Mouse (Mus musculus): ENCODE results near the gene Tac4. TPM values are rescaled to one million over a fixed set of nuclear protein-coding genes. Genes with fewer than 3 reads are reported as not detected.
A peak's percentile ranks its signal among the peaks of the same experiment; 100 is the strongest.

The Tac4 gene
- 0.12 TPM in 1 of 2 replicates, not detected in the other for polyA plus RNA-seq (2015; fragmentation: Nextera tagmentation; extraction: Ambion mirVana)

DNA sequence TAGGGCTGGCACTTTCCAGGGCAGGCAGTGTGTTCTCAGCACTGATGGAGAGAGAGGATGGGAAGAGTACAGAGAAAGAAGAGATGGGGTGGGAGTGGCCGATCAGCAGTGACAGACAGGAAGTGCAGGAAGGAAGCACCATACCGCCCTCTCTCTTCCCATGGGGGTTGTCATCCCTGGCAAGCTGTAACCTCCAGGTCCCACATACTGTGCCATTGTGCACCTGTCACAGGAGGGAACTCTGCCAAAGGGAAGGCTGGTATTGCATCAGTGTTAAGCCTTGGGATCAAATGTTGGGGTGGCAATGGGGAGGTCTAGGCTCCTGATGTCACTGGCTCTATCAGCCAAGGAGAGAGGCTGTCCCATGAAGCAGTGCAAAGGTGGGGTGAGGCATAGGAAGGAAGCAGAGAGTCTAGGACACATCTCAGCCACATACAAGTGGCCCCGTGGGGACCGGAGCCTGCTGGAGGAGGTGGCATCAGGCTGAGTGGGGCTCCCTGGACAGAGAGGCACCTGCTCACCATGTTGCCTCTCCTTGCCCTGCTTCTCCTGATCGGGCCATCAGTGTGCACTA is at the start of gene Tac4:
TSS of gene Tac4 (plus strand) at position 352 of the 574 bp plus-strand sequence.
- Histone ChIP-seq H3K4me3 (ENCODE audit: low read length) (no peak within 1 kb of the TSS), H3K27me3 (ENCODE audit: insufficient read depth, low read length) (no peaks in the 10 kb centered on the region), H3K27ac (ENCODE audit: low read length) (no peak within 1 kb of the TSS), H3K4me2 (replicated peaks; ENCODE audit: low read depth, low read length) (no peak within 1 kb of the TSS), H3K4me1 (ENCODE audit: insufficient read depth, low read length) (peaks cover 5% of the 10 kb centered on the region), H3K9ac (replicated peaks; ENCODE audit: low read length) (no peak within 1 kb of the TSS), H3K36me3 (ENCODE audit: insufficient read depth, low read length) (no peaks in the 10 kb centered on the region), H3K9me3 (ENCODE audit: low read length) (no peaks in the 10 kb centered on the region)
- ATAC-seq (ENCODE audit: low FRiP score, low TSS enrichment) = no peak
- 60% methylated on average over 5 of the region's 5 CpGs for WGBS

DNA sequence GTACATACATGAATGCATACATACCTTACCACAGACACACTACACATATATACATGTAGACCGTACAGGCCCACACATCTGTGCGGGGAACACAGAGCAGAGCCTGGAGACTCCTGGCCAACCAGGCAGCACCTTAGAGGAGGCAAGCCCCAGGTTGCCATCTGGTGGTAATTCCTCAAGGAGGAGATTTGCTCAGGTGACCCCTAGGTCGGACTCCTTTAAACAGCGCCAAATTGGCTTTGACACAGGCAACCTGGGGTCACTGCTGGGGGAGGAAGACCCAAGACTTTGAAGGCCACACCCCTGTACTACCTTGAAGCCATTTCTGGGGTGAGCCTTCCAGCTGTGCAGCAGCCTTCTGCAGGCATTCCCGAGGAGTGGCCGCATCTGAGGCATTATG is 47.7 kb upstream of the Tac4 start:
- Histone ChIP-seq H3K9me3 (ENCODE audit: low read length) (no peaks in the 10 kb centered on the region), H3K4me1 (ENCODE audit: insufficient read depth, low read length) (peaks cover 12% of the 10 kb centered on the region), H3K4me2 (replicated peaks; ENCODE audit: low read depth, low read length) (no peak overlapping the region), H3K4me3 (ENCODE audit: low read length) (no peak overlapping the region), H3K27me3 (ENCODE audit: insufficient read depth, low read length) (no peaks in the 10 kb centered on the region), H3K36me3 (ENCODE audit: insufficient read depth, low read length) (no peaks in the 10 kb centered on the region), H3K9ac (replicated peaks; ENCODE audit: low read length) (no peak overlapping the region), H3K27ac (ENCODE audit: low read length) (no peak overlapping the region)
- no peak for ATAC-seq (ENCODE audit: low FRiP score, low TSS enrichment)
- WGBS = 18% methylated on average over 6 of the region's 6 CpGs

DNA sequence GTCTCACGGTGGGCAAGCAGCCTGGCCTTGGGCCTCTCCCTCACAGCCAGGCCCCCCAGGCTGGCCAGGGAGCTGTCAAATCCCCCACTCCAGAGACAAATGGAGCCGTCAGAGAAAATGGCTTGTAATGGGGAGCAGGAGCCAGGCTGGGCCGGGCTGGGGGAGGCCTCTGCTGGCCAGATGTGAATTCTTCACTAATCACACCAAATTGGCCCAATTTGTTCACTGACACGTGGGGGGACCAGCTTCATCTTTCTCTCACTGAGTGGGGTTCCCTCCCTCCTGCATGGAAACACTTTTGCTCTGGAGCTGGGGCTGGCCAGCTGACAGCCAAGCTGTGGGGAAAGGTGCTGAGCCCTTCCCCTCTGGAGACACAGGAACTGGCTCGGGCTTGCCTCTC is 47.0 kb upstream of the Tac4 start:
- H3K9ac ChIP-seq (replicated peaks; ENCODE audit: low read length) = no peak overlapping the region
- peaks cover 2% of the 10 kb centered on the region; the same call in 1 of the 2 replicates for H3K27me3 ChIP-seq (ENCODE audit: insufficient read depth, low read length)
- 20% methylated on average over 5 of the region's 5 CpGs for WGBS
- ATAC-seq (ENCODE audit: low FRiP score, low TSS enrichment) = no peak
- H3K4me3 ChIP-seq (ENCODE audit: low read length) = no peak overlapping the region
- H3K9me3 ChIP-seq (ENCODE audit: low read length) = no peaks in the 10 kb centered on the region
- no peaks in the 10 kb centered on the region for H3K36me3 ChIP-seq (ENCODE audit: insufficient read depth, low read length)
- H3K4me2 ChIP-seq (replicated peaks; ENCODE audit: low read depth, low read length) = no peak overlapping the region
- H3K4me1 ChIP-seq (ENCODE audit: insufficient read depth, low read length) = peaks cover 12% of the 10 kb centered on the region
- H3K27ac ChIP-seq (ENCODE audit: low read length) = no peak overlapping the region

DNA sequence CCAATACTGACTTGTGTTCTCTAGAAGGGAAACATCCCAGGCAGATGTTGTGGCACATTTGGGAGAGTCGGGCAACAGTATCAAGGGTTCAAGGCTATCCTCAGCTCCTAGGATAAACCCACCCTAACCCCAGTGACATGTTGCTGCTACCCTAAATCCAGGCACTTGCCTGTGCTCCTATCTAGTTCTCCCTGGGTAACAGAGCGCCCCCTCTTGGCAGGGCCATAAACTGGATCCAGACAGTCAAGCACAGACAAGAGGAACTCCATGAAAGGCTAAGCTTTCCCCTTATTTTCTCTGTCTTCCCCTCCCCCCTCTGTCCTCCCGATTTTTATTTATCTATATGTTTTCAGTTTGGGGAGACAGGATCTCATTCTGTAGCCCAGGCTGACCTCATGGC is 45.1 kb upstream of the Tac4 start:
- H3K9me3 ChIP-seq (ENCODE audit: low read length) = no peaks in the 10 kb centered on the region
- no peaks in the 10 kb centered on the region for H3K36me3 ChIP-seq (ENCODE audit: insufficient read depth, low read length)
- H3K4me2 ChIP-seq (replicated peaks; ENCODE audit: low read depth, low read length) = no peak overlapping the region
- H3K4me3 ChIP-seq (ENCODE audit: low read length) = no peak overlapping the region
- no peak overlapping the region for H3K27ac ChIP-seq (ENCODE audit: low read length)
- H3K27me3 ChIP-seq (ENCODE audit: insufficient read depth, low read length) = peaks cover 4% of the 10 kb centered on the region
- WGBS = 69% methylated on average over 3 of the region's 3 CpGs
- H3K9ac ChIP-seq (replicated peaks; ENCODE audit: low read length) = no peak overlapping the region
- peaks cover under 1% of the 10 kb centered on the region for H3K4me1 ChIP-seq (ENCODE audit: insufficient read depth, low read length)
- ATAC-seq (ENCODE audit: low FRiP score, low TSS enrichment) = no peak

DNA sequence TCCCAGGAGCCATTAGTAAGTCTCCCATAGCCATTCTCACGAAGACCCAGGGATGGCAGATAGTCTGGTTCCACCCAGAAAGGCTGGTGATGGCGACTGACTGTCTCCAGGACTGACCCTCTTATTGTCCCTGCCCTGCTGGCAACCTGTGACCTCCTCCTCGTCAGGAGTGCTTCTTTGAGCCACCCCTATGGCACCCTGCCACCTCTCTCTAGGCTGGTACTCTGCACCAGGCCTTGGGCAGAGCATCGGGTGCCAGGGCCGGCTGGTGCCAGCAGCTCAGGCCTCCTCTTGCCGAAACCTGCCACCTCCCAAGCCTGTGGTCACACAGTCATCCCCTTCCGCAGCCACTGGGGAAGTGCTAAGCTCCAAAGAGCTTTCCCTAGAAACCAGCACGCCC is 42.2 kb upstream of the Tac4 start:
- H3K9ac ChIP-seq (replicated peaks; ENCODE audit: low read length) = no peak overlapping the region
- H3K4me1 ChIP-seq (ENCODE audit: insufficient read depth, low read length) = peaks cover 11% of the 10 kb centered on the region
- peaks cover 26% of the 10 kb centered on the region for H3K27me3 ChIP-seq (ENCODE audit: insufficient read depth, low read length)
- no peaks in the 10 kb centered on the region for H3K9me3 ChIP-seq (ENCODE audit: low read length)
- no peak overlapping the region for H3K27ac ChIP-seq (ENCODE audit: low read length)
- no peaks in the 10 kb centered on the region for H3K36me3 ChIP-seq (ENCODE audit: insufficient read depth, low read length)
- no peak for ATAC-seq (ENCODE audit: low FRiP score, low TSS enrichment)
- WGBS = 71% methylated on average over 8 of the region's 8 CpGs
- H3K4me3 ChIP-seq (ENCODE audit: low read length) = no peak overlapping the region
- H3K4me2 ChIP-seq (replicated peaks; ENCODE audit: low read depth, low read length) = no peak overlapping the region

DNA sequence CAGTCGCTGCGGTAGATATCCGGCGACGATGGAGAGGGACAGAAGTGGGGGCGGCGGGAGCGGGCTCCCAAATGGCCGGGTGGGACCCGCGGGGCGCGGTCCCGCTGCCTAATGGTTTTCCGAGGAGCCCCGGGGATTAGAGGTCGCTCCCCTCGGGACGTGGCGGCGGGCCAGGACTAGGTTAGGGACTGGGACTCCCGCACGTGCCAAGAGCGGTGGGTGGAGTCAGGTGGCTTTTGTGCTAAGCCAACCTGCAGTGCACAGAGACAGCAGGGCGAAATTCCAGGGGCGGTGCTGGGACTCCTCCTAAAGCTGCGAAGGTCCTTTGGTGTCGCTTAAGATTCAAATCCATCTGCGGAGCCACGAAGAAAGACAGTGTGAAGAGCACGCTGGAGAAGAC is 37.9 kb upstream of the Tac4 start:
- H3K27me3 ChIP-seq (ENCODE audit: insufficient read depth, low read length) = peaks cover 32% of the 10 kb centered on the region
- no peak for ATAC-seq (ENCODE audit: low FRiP score, low TSS enrichment)
- H3K27ac ChIP-seq (ENCODE audit: low read length) = no peak overlapping the region
- peak overlapping the region; percentile 42; the same call in 1 of the 2 replicates for H3K9ac ChIP-seq (replicated peaks; ENCODE audit: low read length)
- peak overlapping the region; percentile 60 for H3K4me2 ChIP-seq (replicated peaks; ENCODE audit: low read depth, low read length)
- no peaks in the 10 kb centered on the region for H3K36me3 ChIP-seq (ENCODE audit: insufficient read depth, low read length)
- under 1% methylated on average over 22 of the region's 31 CpGs for WGBS
- peaks cover 17% of the 10 kb centered on the region for H3K4me1 ChIP-seq (ENCODE audit: insufficient read depth, low read length)
- H3K9me3 ChIP-seq (ENCODE audit: low read length) = no peaks in the 10 kb centered on the region
- H3K4me3 ChIP-seq (ENCODE audit: low read length) = peak overlapping the region; percentile 37

DNA sequence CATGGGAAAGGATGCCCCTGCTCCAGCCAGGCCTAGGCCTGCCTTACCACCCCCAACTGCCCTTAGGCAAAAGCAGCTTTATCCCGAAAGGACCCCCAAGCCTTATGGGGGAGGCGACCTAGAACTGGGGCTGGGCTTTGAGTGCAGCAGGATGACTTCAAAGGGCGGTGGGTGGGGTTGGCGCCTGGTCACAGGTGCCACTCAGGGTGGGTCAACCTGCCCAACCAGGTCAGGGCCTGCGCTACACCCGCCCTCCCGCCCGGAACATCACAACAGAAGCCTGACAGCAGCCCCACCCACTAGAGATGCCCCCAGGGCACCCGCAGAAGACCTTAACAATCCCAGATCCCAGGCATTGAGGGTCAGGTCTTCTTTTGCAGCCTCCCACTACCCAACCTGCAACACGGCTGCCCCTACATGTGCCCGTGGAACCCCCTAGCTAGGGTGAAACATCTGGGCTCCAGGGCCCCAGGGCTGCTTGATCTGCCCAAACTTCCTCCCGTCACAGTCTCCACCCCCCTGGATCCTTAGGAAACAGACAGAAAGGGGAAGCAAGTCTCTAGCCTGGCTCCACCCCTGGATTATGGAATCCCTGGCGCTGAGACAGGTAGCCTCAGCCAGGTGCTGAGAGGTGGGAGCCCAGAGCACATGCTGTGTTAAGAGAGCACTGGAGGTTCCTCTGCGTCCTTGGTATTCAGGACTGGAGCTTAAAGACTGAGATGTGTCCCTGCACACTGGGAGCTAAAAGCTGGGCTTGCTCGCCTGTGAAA is 37.0 kb upstream of the Tac4 start:
- no peak overlapping the region for H3K27ac ChIP-seq (ENCODE audit: low read length)
- peaks cover 29% of the 10 kb centered on the region for H3K27me3 ChIP-seq (ENCODE audit: insufficient read depth, low read length)
- 0 out of 2 replicates have a peak overlapping the region, but pooled peaks have one; percentile 60 for H3K4me2 ChIP-seq (replicated peaks; ENCODE audit: low read depth, low read length)
- WGBS = 16% methylated on average over 13 of the region's 15 CpGs
- no peak for ATAC-seq (ENCODE audit: low FRiP score, low TSS enrichment)
- H3K4me1 ChIP-seq (ENCODE audit: insufficient read depth, low read length) = peaks cover 23% of the 10 kb centered on the region
- H3K9ac ChIP-seq (replicated peaks; ENCODE audit: low read length) = no peak overlapping the region
- H3K36me3 ChIP-seq (ENCODE audit: insufficient read depth, low read length) = no peaks in the 10 kb centered on the region
- no peak overlapping the region; the same call in 1 of the 2 replicates for H3K4me3 ChIP-seq (ENCODE audit: low read length)
- H3K9me3 ChIP-seq (ENCODE audit: low read length) = no peaks in the 10 kb centered on the region

DNA sequence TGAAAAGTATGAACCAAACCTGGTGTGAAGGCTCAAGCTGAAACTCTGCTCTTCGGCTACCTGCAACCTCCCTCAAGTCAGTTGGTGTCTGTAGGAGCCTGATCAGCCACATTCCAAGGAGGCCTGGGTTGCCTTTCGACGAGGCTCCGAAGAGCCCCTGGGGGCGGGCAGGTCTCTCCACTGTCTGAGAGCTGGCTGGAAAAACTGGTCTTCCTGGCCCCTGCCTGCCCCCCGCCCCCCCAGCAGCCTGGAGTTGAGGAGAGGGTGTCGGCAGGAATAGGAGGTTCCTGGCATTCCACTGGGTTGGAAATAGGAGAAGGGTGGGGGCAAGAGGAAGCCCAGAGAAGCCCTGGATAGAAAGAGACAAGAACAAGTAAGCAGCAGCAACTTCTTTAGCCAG is 35.9 kb upstream of the Tac4 start:
- H3K9me3 ChIP-seq (ENCODE audit: low read length) = no peaks in the 10 kb centered on the region
- H3K27me3 ChIP-seq (ENCODE audit: insufficient read depth, low read length) = peaks cover 29% of the 10 kb centered on the region
- H3K9ac ChIP-seq (replicated peaks; ENCODE audit: low read length) = no peak overlapping the region
- peaks cover 23% of the 10 kb centered on the region for H3K4me1 ChIP-seq (ENCODE audit: insufficient read depth, low read length)
- no peak overlapping the region for H3K27ac ChIP-seq (ENCODE audit: low read length)
- no peak overlapping the region for H3K4me3 ChIP-seq (ENCODE audit: low read length)
- ATAC-seq (ENCODE audit: low FRiP score, low TSS enrichment) = 0 out of 2 replicates have a peak, but pooled peaks have one; percentile 30
- no peak overlapping the region for H3K4me2 ChIP-seq (replicated peaks; ENCODE audit: low read depth, low read length)
- no peaks in the 10 kb centered on the region for H3K36me3 ChIP-seq (ENCODE audit: insufficient read depth, low read length)
- WGBS = 27% methylated on average over 7 of the region's 7 CpGs

DNA sequence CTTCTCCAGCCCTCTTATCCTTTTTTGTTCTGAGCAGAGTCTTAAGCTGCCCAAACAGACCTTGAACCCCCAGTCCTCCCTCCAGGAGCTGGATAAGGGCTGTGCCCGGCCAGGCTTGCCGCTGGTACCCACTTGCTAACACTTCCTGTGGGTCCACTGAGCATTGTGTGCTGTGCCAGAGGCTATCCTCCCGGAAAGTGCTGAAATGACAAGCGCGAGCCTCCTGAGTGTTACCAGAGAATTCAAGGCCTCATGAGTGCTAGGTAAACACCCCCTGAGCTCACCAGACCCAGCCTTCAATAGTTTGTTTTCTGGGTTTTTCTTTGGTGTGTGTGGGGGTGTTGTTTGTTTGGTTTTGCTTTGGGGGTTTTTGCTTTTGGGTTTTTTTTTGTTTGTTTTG is 33.9 kb upstream of the Tac4 start:
- WGBS = 57% methylated on average over 5 of the region's 5 CpGs
- H3K4me2 ChIP-seq (replicated peaks; ENCODE audit: low read depth, low read length) = no peak overlapping the region
- H3K4me3 ChIP-seq (ENCODE audit: low read length) = no peak overlapping the region
- H3K4me1 ChIP-seq (ENCODE audit: insufficient read depth, low read length) = peaks cover 26% of the 10 kb centered on the region
- ATAC-seq (ENCODE audit: low FRiP score, low TSS enrichment) = no peak
- H3K27me3 ChIP-seq (ENCODE audit: insufficient read depth, low read length) = peaks cover 22% of the 10 kb centered on the region
- no peaks in the 10 kb centered on the region for H3K36me3 ChIP-seq (ENCODE audit: insufficient read depth, low read length)
- no peak overlapping the region for H3K27ac ChIP-seq (ENCODE audit: low read length)
- no peaks in the 10 kb centered on the region for H3K9me3 ChIP-seq (ENCODE audit: low read length)
- H3K9ac ChIP-seq (replicated peaks; ENCODE audit: low read length) = no peak overlapping the region
